Mouse (Mus musculus): ENCODE data around the gene Hexdc. TPM values are rescaled to one million over a fixed set of nuclear protein-coding genes. Genes with fewer than 3 reads are reported as not detected.

Gene Hexdc
- 10.1 and 10.3 TPM in 2 replicates for polyA plus RNA-seq (2014; fragmentation: Nextera tagmentation; extraction: Ambion mirVana)

GRCm38 (mm10) chr11:121204161-121205006 is at the start of gene Hexdc, which contains the start of gene Ogfod3:
Gene Hexdc, plus strand, starts transcription at chr11:121204433.
Gene Ogfod3, minus strand, starts transcription at chr11:121204711.
- under 1% methylated on average over 68 of the region's 70 CpGs for WGBS
- Histone ChIP-seq H3K36me3 (ENCODE audit: control insufficient read depth, insufficient read depth, low read length) (peaks cover 12% of the 10 kb centered on the region; the same call in 1 of the 2 replicates), H3K4me1 (ENCODE audit: control insufficient read depth, insufficient read depth, low read length) (no peaks in the 10 kb centered on the region), H3K27ac (ENCODE audit: low read depth, low read length) (peak within 1 kb of the TSS; percentile 73), H3K27me3 (ENCODE audit: control insufficient read depth, insufficient read depth, low read length) (no peaks in the 10 kb centered on the region), H3K9me3 (ENCODE audit: control insufficient read depth, low read length) (no peaks in the 10 kb centered on the region), H3K4me3 (ENCODE audit: low read length) (peak within 1 kb of the TSS; percentile 75), H3K9ac (ENCODE audit: low read depth, low read length) (peak within 1 kb of the TSS; percentile 72), H3K4me2 (replicated peaks; ENCODE audit: low read depth, low read length) (peak within 1 kb of the TSS; percentile 78)
- peak; percentile 99 for ATAC-seq (ENCODE audit: low FRiP score, low TSS enrichment)

- peak overlapping the region; percentile 74 for H3K4me2 ChIP-seq (replicated peaks; ENCODE audit: low read depth, low read length)
- peaks cover 34% of the 10 kb centered on the region for H3K27me3 ChIP-seq (ENCODE audit: control insufficient read depth, insufficient read depth, low read length)
- H3K4me1 ChIP-seq (ENCODE audit: control insufficient read depth, insufficient read depth, low read length) = peaks cover 9% of the 10 kb centered on the region; the same call in 1 of the 2 replicates
- 1% methylated on average over 45 of the region's 45 CpGs for WGBS
- peak overlapping the region; percentile 24; the same call in 1 of the 2 replicates for H3K9ac ChIP-seq (ENCODE audit: low read depth, low read length)
- ATAC-seq (ENCODE audit: low FRiP score, low TSS enrichment) = no peak; the same call in 1 of the 2 replicates
- H3K27ac ChIP-seq (ENCODE audit: low read depth, low read length) = no peak overlapping the region
- H3K4me3 ChIP-seq (ENCODE audit: low read length) = peak overlapping the region; percentile 40
- H3K36me3 ChIP-seq (ENCODE audit: control insufficient read depth, insufficient read depth, low read length) = no peaks in the 10 kb centered on the region
- no peaks in the 10 kb centered on the region for H3K9me3 ChIP-seq (ENCODE audit: control insufficient read depth, low read length)
Observed at GRCm38 (mm10) chr11:121156411-121156891, 47.8 kb upstream of the Hexdc start.

DNA sequence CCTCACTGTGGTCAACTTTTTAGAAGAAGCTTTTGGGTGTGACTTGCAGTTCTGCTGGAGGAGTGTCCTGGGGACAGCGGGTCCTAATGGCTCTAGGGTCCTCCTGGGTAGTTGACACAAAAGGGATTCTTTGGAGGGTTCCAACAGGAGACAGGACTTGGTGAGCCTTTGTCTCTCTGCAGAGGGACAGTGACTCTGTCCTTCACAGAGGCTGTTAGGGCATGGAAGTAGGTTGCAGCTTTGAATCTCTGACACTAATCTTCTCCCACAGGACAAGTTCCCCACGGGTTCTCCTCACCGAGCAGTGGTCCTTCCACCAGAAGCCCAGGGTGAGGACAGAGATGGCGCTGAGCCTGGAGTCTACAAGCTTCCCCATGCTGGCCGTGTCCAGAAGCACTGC is 44.3 kb upstream of the Hexdc start, which contains the start of gene Uts2r:
Gene Uts2r (plus strand): TSS at position 301 of the 400 bp plus-strand sequence.
- 92% methylated on average over 5 of the region's 5 CpGs for WGBS
- no peaks in the 10 kb centered on the region for H3K9me3 ChIP-seq (ENCODE audit: control insufficient read depth, low read length)
- H3K4me1 ChIP-seq (ENCODE audit: control insufficient read depth, insufficient read depth, low read length) = peaks cover 11% of the 10 kb centered on the region; the same call in 1 of the 2 replicates
- no peaks in the 10 kb centered on the region for H3K36me3 ChIP-seq (ENCODE audit: control insufficient read depth, insufficient read depth, low read length)
- no peak within 1 kb of the TSS for H3K4me2 ChIP-seq (replicated peaks; ENCODE audit: low read depth, low read length)
- no peak within 1 kb of the TSS for H3K27ac ChIP-seq (ENCODE audit: low read depth, low read length)
- no peak within 1 kb of the TSS for H3K4me3 ChIP-seq (ENCODE audit: low read length)
- no peak for ATAC-seq (ENCODE audit: low FRiP score, low TSS enrichment)
- H3K9ac ChIP-seq (ENCODE audit: low read depth, low read length) = no peak within 1 kb of the TSS
- peaks cover 28% of the 10 kb centered on the region for H3K27me3 ChIP-seq (ENCODE audit: control insufficient read depth, insufficient read depth, low read length)

GRCm38 (mm10) chr11:121160636-121161346 is 43.4 kb upstream of the Hexdc start:
- 75% methylated on average over 26 of the region's 26 CpGs for WGBS
- H3K36me3 ChIP-seq (ENCODE audit: control insufficient read depth, insufficient read depth, low read length) = no peaks in the 10 kb centered on the region
- ATAC-seq (ENCODE audit: low FRiP score, low TSS enrichment) = peak; percentile 58
- H3K4me2 ChIP-seq (replicated peaks; ENCODE audit: low read depth, low read length) = no peak overlapping the region
- no peak overlapping the region for H3K4me3 ChIP-seq (ENCODE audit: low read length)
- H3K4me1 ChIP-seq (ENCODE audit: control insufficient read depth, insufficient read depth, low read length) = peaks cover 11% of the 10 kb centered on the region; the same call in 1 of the 2 replicates
- H3K27ac ChIP-seq (ENCODE audit: low read depth, low read length) = no peak overlapping the region
- peaks cover 19% of the 10 kb centered on the region for H3K27me3 ChIP-seq (ENCODE audit: control insufficient read depth, insufficient read depth, low read length)
- no peaks in the 10 kb centered on the region for H3K9me3 ChIP-seq (ENCODE audit: control insufficient read depth, low read length)
- H3K9ac ChIP-seq (ENCODE audit: low read depth, low read length) = no peak overlapping the region

DNA sequence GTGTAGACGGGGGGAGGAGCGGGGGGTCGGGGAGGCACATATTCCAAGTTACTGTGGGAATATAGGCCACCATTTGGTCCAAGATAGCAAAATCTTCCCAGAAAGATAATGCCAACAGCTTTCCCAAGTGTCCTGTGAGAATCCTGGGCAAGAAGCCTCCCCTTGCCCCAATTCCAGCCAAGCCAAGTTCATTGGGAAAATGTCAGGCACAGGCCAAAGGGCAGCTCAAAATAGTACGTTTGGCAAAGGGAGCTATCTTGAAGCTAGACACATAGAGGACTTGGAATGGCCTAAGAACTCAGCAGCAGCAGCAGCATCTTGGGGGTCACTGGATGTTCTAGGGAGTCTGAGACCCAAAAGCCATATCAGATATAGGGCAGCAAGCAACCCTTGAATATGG is 40.5 kb upstream of the Hexdc start:
- 87% methylated on average over 4 of the region's 4 CpGs for WGBS
- no peak overlapping the region for H3K4me3 ChIP-seq (ENCODE audit: low read length)
- H3K36me3 ChIP-seq (ENCODE audit: control insufficient read depth, insufficient read depth, low read length) = no peaks in the 10 kb centered on the region
- no peak overlapping the region for H3K27ac ChIP-seq (ENCODE audit: low read depth, low read length)
- 0 out of 2 replicates have a peak, but pooled peaks cover 5% of the 10 kb centered on the region for H3K4me1 ChIP-seq (ENCODE audit: control insufficient read depth, insufficient read depth, low read length)
- no peak for ATAC-seq (ENCODE audit: low FRiP score, low TSS enrichment)
- H3K27me3 ChIP-seq (ENCODE audit: control insufficient read depth, insufficient read depth, low read length) = no peaks in the 10 kb centered on the region
- no peak overlapping the region for H3K9ac ChIP-seq (ENCODE audit: low read depth, low read length)
- no peak overlapping the region for H3K4me2 ChIP-seq (replicated peaks; ENCODE audit: low read depth, low read length)
- no peaks in the 10 kb centered on the region for H3K9me3 ChIP-seq (ENCODE audit: control insufficient read depth, low read length)

DNA sequence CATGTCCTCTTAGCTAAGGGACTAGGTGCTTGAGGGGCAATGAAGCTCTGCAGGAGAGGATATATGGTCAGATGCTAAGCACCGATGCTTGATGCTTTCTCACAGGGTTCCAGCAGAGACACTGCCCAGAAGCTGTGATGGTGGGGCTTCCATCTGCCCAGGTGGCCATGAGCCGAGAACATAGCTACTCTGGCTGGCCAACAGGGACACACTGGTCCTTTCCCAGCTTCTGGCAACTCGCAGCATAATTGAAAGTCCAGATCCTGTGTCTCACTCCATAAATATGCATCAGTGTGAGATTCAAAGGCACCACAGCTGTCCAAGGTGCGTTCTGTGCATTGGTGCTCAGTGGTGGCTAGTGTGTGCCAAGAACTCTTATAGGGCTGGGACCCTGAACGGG is 31.0 kb upstream of the Hexdc start:
- no peaks in the 10 kb centered on the region for H3K9me3 ChIP-seq (ENCODE audit: control insufficient read depth, low read length)
- no peak for ATAC-seq (ENCODE audit: low FRiP score, low TSS enrichment)
- H3K4me3 ChIP-seq (ENCODE audit: low read length) = no peak overlapping the region
- H3K4me2 ChIP-seq (replicated peaks; ENCODE audit: low read depth, low read length) = no peak overlapping the region
- 82% methylated on average over 5 of the region's 5 CpGs for WGBS
- H3K27me3 ChIP-seq (ENCODE audit: control insufficient read depth, insufficient read depth, low read length) = no peaks in the 10 kb centered on the region
- no peaks in the 10 kb centered on the region; the same call in 1 of the 2 replicates for H3K36me3 ChIP-seq (ENCODE audit: control insufficient read depth, insufficient read depth, low read length)
- no peak overlapping the region for H3K9ac ChIP-seq (ENCODE audit: low read depth, low read length)
- H3K27ac ChIP-seq (ENCODE audit: low read depth, low read length) = no peak overlapping the region
- H3K4me1 ChIP-seq (ENCODE audit: control insufficient read depth, insufficient read depth, low read length) = no peaks in the 10 kb centered on the region

- Histone ChIP-seq H3K4me3 (ENCODE audit: low read length) (no peak overlapping the region), H3K36me3 (ENCODE audit: control insufficient read depth, insufficient read depth, low read length) (no peaks in the 10 kb centered on the region; the same call in 1 of the 2 replicates), H3K27ac (ENCODE audit: low read depth, low read length) (no peak overlapping the region), H3K9me3 (ENCODE audit: control insufficient read depth, low read length) (no peaks in the 10 kb centered on the region), H3K4me2 (replicated peaks; ENCODE audit: low read depth, low read length) (no peak overlapping the region), H3K4me1 (ENCODE audit: control insufficient read depth, insufficient read depth, low read length) (no peaks in the 10 kb centered on the region), H3K9ac (ENCODE audit: low read depth, low read length) (no peak overlapping the region), H3K27me3 (ENCODE audit: control insufficient read depth, insufficient read depth, low read length) (no peaks in the 10 kb centered on the region)
- no peak for ATAC-seq (ENCODE audit: low FRiP score, low TSS enrichment)
- WGBS = 48% methylated on average over 3 of the region's 3 CpGs
Observed at GRCm38 (mm10) chr11:121174234-121174633, 30.0 kb upstream of the Hexdc start.

DNA sequence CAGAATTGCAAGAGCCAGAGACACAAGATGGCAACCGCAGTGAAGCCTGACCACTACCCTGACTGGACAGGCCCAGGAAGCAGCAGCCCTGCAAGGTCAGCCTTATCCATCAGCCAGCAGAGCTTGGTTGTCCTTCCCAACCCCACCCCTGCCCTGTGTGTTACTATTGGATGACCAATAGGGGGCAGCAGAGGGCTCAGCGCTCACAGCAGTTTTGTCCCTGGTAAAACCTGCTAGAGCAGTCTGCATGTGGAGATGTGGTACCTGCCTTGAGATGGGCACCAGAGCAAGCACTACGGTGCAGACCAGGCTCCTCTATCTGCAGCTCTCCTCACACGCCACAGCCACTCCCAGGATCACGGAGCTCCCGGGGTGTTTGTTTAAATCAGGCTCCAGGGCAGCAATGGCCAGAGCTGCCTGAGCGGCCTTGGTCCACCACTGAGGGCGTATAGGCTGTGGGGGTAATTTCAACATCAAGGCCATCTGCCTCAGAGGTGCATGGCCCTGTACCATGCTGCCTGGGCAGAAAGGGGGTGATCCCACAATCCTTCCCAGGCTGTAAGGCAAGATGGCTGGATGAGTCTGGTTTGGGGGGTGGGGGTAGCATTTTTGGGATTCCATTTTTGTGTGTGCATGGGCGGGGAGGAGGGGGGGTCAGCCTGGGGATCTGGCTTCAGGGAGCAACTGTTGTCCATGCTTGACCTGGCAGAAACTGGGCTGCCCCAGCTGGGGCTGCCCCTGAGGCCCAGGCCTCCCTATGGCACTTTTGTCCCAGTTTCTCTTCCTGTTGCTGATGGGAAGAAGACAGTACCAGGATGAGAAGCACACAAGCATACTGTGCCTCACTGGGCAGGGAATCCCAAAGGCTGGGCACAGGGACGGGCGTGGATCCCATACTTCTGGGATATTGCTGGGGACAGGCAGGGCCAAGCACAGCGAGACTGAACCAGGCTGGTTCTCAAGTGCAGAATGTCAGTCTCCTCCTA is 27.7 kb upstream of the Hexdc start:
- ATAC-seq (ENCODE audit: low FRiP score, low TSS enrichment) = peak; percentile 56
- Histone ChIP-seq H3K9me3 (ENCODE audit: control insufficient read depth, low read length) (no peaks in the 10 kb centered on the region), H3K4me2 (replicated peaks; ENCODE audit: low read depth, low read length) (no peak overlapping the region), H3K27me3 (ENCODE audit: control insufficient read depth, insufficient read depth, low read length) (no peaks in the 10 kb centered on the region), H3K27ac (ENCODE audit: low read depth, low read length) (no peak overlapping the region), H3K9ac (ENCODE audit: low read depth, low read length) (no peak overlapping the region), H3K4me1 (ENCODE audit: control insufficient read depth, insufficient read depth, low read length) (no peaks in the 10 kb centered on the region), H3K36me3 (ENCODE audit: control insufficient read depth, insufficient read depth, low read length) (peaks cover 5% of the 10 kb centered on the region; the same call in 1 of the 2 replicates), H3K4me3 (ENCODE audit: low read length) (no peak overlapping the region)
- 56% methylated on average over 12 of the region's 12 CpGs for WGBS
